Comparison of ENCODE assay signal across 7 mouse cellular contexts in genomic region chr3:88375750-88376626, GRCm38 (mm10). TPM values are rescaled to one million over a fixed set of nuclear protein-coding genes. Genes with fewer than 3 reads are reported as not detected.
DNase-seq lines count a peak whose midpoint lies in the region; ATAC-seq lines count a peak whose summit lies in the region.
"Not testable (repeated sequence)": the region's sequence is repeated elsewhere in the genome, so short reads cannot be mapped to it uniquely, and the experiment has no call there.

No protein-coding gene starts in this region.

- WGBS in embryonic facial prominence, embryonic 14.5 days, result 8% methylated on average over 16 of the region's 19 CpGs
- 12% methylated on average over 19 of the region's 19 CpGs for WGBS in heart, embryonic 15.5 days
- 9% methylated on average over 17 of the region's 19 CpGs for WGBS in kidney, embryonic 14.5 days
- WGBS in liver, embryonic 11.5 days, result 11% methylated on average over 18 of the region's 19 CpGs
- WGBS in midbrain, embryonic 11.5 days, result 10% methylated on average over 17 of the region's 19 CpGs

- peak overlapping the region; percentile 24 for H3K4me3 ChIP-seq in embryonic facial prominence, embryonic 14.5 days (ENCODE audit: low read depth, low read length)
- peak overlapping the region; percentile 18; the same call in 1 of the 2 replicates for H3K4me3 ChIP-seq in heart, embryonic 15.5 days
- peak overlapping the region; percentile 9; the same call in 1 of the 2 replicates for H3K4me3 ChIP-seq in kidney, embryonic 14.5 days (ENCODE audit: low read length)
- not testable (repeated sequence) for H3K4me3 ChIP-seq in liver, embryonic 11.5 days (ENCODE audit: low read depth, low read length); midbrain, embryonic 11.5 days (ENCODE audit: low read depth, low read length)

- peak overlapping the region; percentile 47 for H3K9ac ChIP-seq in embryonic facial prominence, embryonic 14.5 days (ENCODE audit: low read depth, low read length)
- H3K9ac ChIP-seq in heart, embryonic 15.5 days; liver, embryonic 11.5 days (ENCODE audit: low read depth, low read length): not testable (repeated sequence)
- H3K9ac ChIP-seq in kidney, embryonic 14.5 days (ENCODE audit: low read depth, low read length), result peak overlapping the region; percentile 18; the same call in 1 of the 2 replicates
- H3K9ac ChIP-seq in midbrain, embryonic 11.5 days (ENCODE audit: low read length), result 0 out of 2 replicates have a peak overlapping the region, but pooled peaks have one; percentile 2

- ATAC-seq in embryonic facial prominence, embryonic 14.5 days (ENCODE audit: low read depth), result peak; percentile 96
- peak; percentile 75; the same call in 1 of the 2 replicates for ATAC-seq in heart, embryonic 15.5 days (replicated peaks; ENCODE audit: insufficient number of reproducible peaks, insufficient read depth, low FRiP score, low read depth)
- peak; percentile 90 for ATAC-seq in kidney, embryonic 14.5 days (ENCODE audit: low FRiP score, low TSS enrichment)
- peak; percentile 91 for ATAC-seq in liver, embryonic 11.5 days (replicated peaks; ENCODE audit: low FRiP score)
- peak; percentile 84 for ATAC-seq in midbrain, embryonic 11.5 days (ENCODE audit: low FRiP score)

- 0 out of 2 replicates have a peak overlapping the region, but pooled peaks have one; percentile 21 for H3K27ac ChIP-seq in embryonic facial prominence, embryonic 14.5 days (replicated peaks; ENCODE audit: low read depth, low read length)
- not testable (repeated sequence) for H3K27ac ChIP-seq in heart, embryonic 15.5 days; liver, embryonic 11.5 days (ENCODE audit: low read depth, low read length); midbrain, embryonic 11.5 days (ENCODE audit: low read depth, low read length)
- H3K27ac ChIP-seq in kidney, embryonic 14.5 days (ENCODE audit: low read depth, low read length), result peak overlapping the region; percentile 55; the same call in 1 of the 2 replicates

- DNase-seq in R1 (ENCODE audit: low read depth, low spot score), result peak; percentile 71
- peak; percentile 79 for DNase-seq in embryonic facial prominence, embryonic 14.5 days (ENCODE audit: low spot score)
- DNase-seq in liver, embryonic 11.5 days (ENCODE audit: low spot score), result not testable (repeated sequence)
- peak; percentile 90 for DNase-seq in midbrain, embryonic 11.5 days (ENCODE audit: low spot score, missing footprints)
- DNase-seq in retina, postnatal 1 day, result peak; percentile 69

- not testable (repeated sequence) for H3K9me3 ChIP-seq in embryonic facial prominence, embryonic 14.5 days (ENCODE audit: control insufficient read depth, low read length); heart, embryonic 15.5 days (replicated peaks); kidney, embryonic 14.5 days (ENCODE audit: control insufficient read depth, low read length); liver, embryonic 11.5 days (ENCODE audit: control insufficient read depth, low read length); midbrain, embryonic 11.5 days (ENCODE audit: control insufficient read depth, low read length)

- H3K36me3 ChIP-seq in embryonic facial prominence, embryonic 14.5 days (ENCODE audit: control insufficient read depth, insufficient read depth, low read length); heart, embryonic 15.5 days; kidney, embryonic 14.5 days (ENCODE audit: control insufficient read depth, insufficient read depth, low read length); liver, embryonic 11.5 days (ENCODE audit: control insufficient read depth, insufficient read depth, low read length); midbrain, embryonic 11.5 days (ENCODE audit: control insufficient read depth, insufficient read depth, low read length): not testable (repeated sequence)

- peak overlapping the region; percentile 49 for H3K4me2 ChIP-seq in embryonic facial prominence, embryonic 14.5 days (ENCODE audit: low read depth, low read length)
- H3K4me2 ChIP-seq in heart, embryonic 15.5 days, result peak overlapping the region; percentile 52
- peak overlapping the region; percentile 35; the same call in 1 of the 2 replicates for H3K4me2 ChIP-seq in kidney, embryonic 14.5 days (replicated peaks; ENCODE audit: low read depth, low read length)
- H3K4me2 ChIP-seq in liver, embryonic 11.5 days, result peak overlapping the region; percentile 31
- not testable (repeated sequence) for H3K4me2 ChIP-seq in midbrain, embryonic 11.5 days

- H3K4me1 ChIP-seq in embryonic facial prominence, embryonic 14.5 days (ENCODE audit: control insufficient read depth, insufficient read depth, low read length); heart, embryonic 15.5 days (replicated peaks); kidney, embryonic 14.5 days (ENCODE audit: control insufficient read depth, insufficient read depth, low read length); liver, embryonic 11.5 days (replicated peaks; ENCODE audit: control insufficient read depth, insufficient read depth, low read length); midbrain, embryonic 11.5 days (ENCODE audit: control insufficient read depth, insufficient read depth, low read length): not testable (repeated sequence)

- not testable (repeated sequence) for H3K27me3 ChIP-seq in embryonic facial prominence, embryonic 14.5 days (replicated peaks; ENCODE audit: control insufficient read depth, insufficient read depth, low read length); heart, embryonic 15.5 days; kidney, embryonic 14.5 days (ENCODE audit: control insufficient read depth, insufficient read depth, low read length); liver, embryonic 11.5 days (replicated peaks; ENCODE audit: control insufficient read depth, insufficient read depth, low read length); midbrain, embryonic 11.5 days (ENCODE audit: control insufficient read depth, insufficient read depth, low read length)

RNA-seq across cellular contexts. Expression of gene Bglap2, which starts 2.5 kb away (rescaled TPM):
- polyA plus RNA-seq in embryonic facial prominence, embryonic 14.5 days (2014; fragmentation: Nextera tagmentation; extraction: Ambion mirVana), result 6.5 and 27.0 TPM in 2 replicates
- polyA plus RNA-seq in heart, embryonic 15.5 days (2015; fragmentation: Nextera tagmentation; extraction: Ambion mirVana), result not detected in 2 replicates
- not detected in 2 replicates for polyA plus RNA-seq in kidney, embryonic 14.5 days (2014; fragmentation: Nextera tagmentation; extraction: Ambion mirVana)
- polyA plus RNA-seq in liver, embryonic 11.5 days (2014; fragmentation: Nextera tagmentation; extraction: Ambion mirVana), result not detected in 2 replicates
- not detected in 2 replicates for polyA plus RNA-seq in midbrain, embryonic 11.5 days (2014; fragmentation: Nextera tagmentation; extraction: Ambion mirVana)

RNA-seq across cellular contexts. Expression of gene Bglap3, which starts 3.4 kb away (rescaled TPM):
- polyA plus RNA-seq in embryonic facial prominence, embryonic 14.5 days (2014; fragmentation: Nextera tagmentation; extraction: Ambion mirVana), result 1.5 and 4.6 TPM in 2 replicates
- polyA plus RNA-seq in heart, embryonic 15.5 days (2015; fragmentation: Nextera tagmentation; extraction: Ambion mirVana), result not detected in 2 replicates
- polyA plus RNA-seq in kidney, embryonic 14.5 days (2014; fragmentation: Nextera tagmentation; extraction: Ambion mirVana), result 0.28 TPM in 1 of 2 replicates, not detected in the other
- 0.12 and 0.40 TPM in 2 replicates for polyA plus RNA-seq in liver, embryonic 11.5 days (2014; fragmentation: Nextera tagmentation; extraction: Ambion mirVana)
- polyA plus RNA-seq in midbrain, embryonic 11.5 days (2014; fragmentation: Nextera tagmentation; extraction: Ambion mirVana), result 0.08 and 0.12 TPM in 2 replicates

RNA-seq across cellular contexts. Expression of gene Bglap, which starts 8.3 kb away (rescaled TPM):
- 7.9 and 33.0 TPM in 2 replicates for polyA plus RNA-seq in embryonic facial prominence, embryonic 14.5 days (2014; fragmentation: Nextera tagmentation; extraction: Ambion mirVana)
- not detected in 2 replicates for polyA plus RNA-seq in heart, embryonic 15.5 days (2015; fragmentation: Nextera tagmentation; extraction: Ambion mirVana)
- 0.57 TPM in 1 of 2 replicates, not detected in the other for polyA plus RNA-seq in kidney, embryonic 14.5 days (2014; fragmentation: Nextera tagmentation; extraction: Ambion mirVana)
- polyA plus RNA-seq in liver, embryonic 11.5 days (2014; fragmentation: Nextera tagmentation; extraction: Ambion mirVana), result not detected in 2 replicates
- 0.48 TPM in 1 of 2 replicates, not detected in the other for polyA plus RNA-seq in midbrain, embryonic 11.5 days (2014; fragmentation: Nextera tagmentation; extraction: Ambion mirVana)

RNA-seq across cellular contexts. Expression of gene Paqr6, which starts 11.6 kb away (rescaled TPM):
- polyA plus RNA-seq in embryonic facial prominence, embryonic 14.5 days (2014; fragmentation: Nextera tagmentation; extraction: Ambion mirVana), result 7.3 and 9.2 TPM in 2 replicates
- 3.9 and 5.1 TPM in 2 replicates for polyA plus RNA-seq in heart, embryonic 15.5 days (2015; fragmentation: Nextera tagmentation; extraction: Ambion mirVana)
- polyA plus RNA-seq in kidney, embryonic 14.5 days (2014; fragmentation: Nextera tagmentation; extraction: Ambion mirVana), result 7.9 and 8.5 TPM in 2 replicates
- 5.6 and 7.0 TPM in 2 replicates for polyA plus RNA-seq in liver, embryonic 11.5 days (2014; fragmentation: Nextera tagmentation; extraction: Ambion mirVana)
- 0.15 and 0.29 TPM in 2 replicates for polyA plus RNA-seq in midbrain, embryonic 11.5 days (2014; fragmentation: Nextera tagmentation; extraction: Ambion mirVana)

RNA-seq across cellular contexts. Expression of gene Pmf1, which starts 34.1 kb away (rescaled TPM):
- 87.0 and 99.7 TPM in 2 replicates for polyA plus RNA-seq in embryonic facial prominence, embryonic 14.5 days (2014; fragmentation: Nextera tagmentation; extraction: Ambion mirVana)
- 83.6 and 96.3 TPM in 2 replicates for polyA plus RNA-seq in heart, embryonic 15.5 days (2015; fragmentation: Nextera tagmentation; extraction: Ambion mirVana)
- polyA plus RNA-seq in kidney, embryonic 14.5 days (2014; fragmentation: Nextera tagmentation; extraction: Ambion mirVana), result 169 and 181 TPM in 2 replicates
- 153 and 165 TPM in 2 replicates for polyA plus RNA-seq in liver, embryonic 11.5 days (2014; fragmentation: Nextera tagmentation; extraction: Ambion mirVana)
- polyA plus RNA-seq in midbrain, embryonic 11.5 days (2014; fragmentation: Nextera tagmentation; extraction: Ambion mirVana), result 128 and 132 TPM in 2 replicates
